Mouse (Mus musculus): ENCODE results near the gene Bicdl1.

DNA sequence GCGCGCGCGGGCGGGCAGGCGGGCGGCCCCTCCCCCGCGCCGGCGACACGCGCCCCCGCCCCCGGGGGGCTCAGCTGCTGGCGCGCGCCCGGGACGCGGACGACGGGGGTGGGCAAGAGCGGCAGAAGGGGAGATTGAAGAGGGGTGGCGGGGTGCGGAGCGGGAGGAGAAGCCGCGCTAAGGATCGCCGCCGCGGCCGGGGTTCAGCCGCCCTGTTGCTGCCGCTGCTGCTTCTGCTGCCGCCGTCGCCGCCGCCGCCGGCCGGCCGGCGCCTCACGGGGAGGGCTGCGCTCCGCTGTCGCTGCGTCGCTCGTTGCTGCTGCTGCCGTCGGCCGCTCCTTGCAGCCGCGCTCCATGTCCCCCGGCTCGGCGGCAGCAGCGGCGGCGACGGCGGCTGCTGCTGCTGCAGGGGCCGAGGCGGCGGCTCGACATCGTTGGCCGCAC is 333 bp upstream of the Bicdl1 start:
- TF ChIP-seq CTCF (IDR thresholded peaks at IDR 0.05; ENCODE audit: extremely low read depth, insufficient read depth, insufficient read length, insufficient replicate concordance) (no peak), POLR2A (IDR thresholded peaks at IDR 0.05; ENCODE audit: low read depth, low read length) (no peak)

Data from spleen, adult 2 months (tissue).